Mouse (Mus musculus) spleen, adult 2 months (tissue): ENCODE data around the gene Rreb1.

Experiments used
- CTCF ChIP-seq: fragments of 200-500 bp; IDR thresholded peaks from 2 replicates; pipeline ENCODE4 v1.5.1; 2011; ENCODE audit warnings: mild to moderate bottlenecking, inconsistent platforms; ENCODE audit not compliant: insufficient read depth, insufficient read length, insufficient replicate concordance; ENCODE audit errors: extremely low read depth
- POLR2A ChIP-seq: fragments of 200-500 bp; IDR thresholded peaks from 2 replicates; pipeline ENCODE4 v1.6.1; 2011; ENCODE audit warnings: low read depth, low read length, inconsistent platforms

- TF ChIP-seq CTCF (peak; percentile 5; the same call in 1 of the 2 replicates), POLR2A (no peak)
Measured at GRCm38 (mm10) chr13:37944306-37944705, 166.1 kb downstream of the Rreb1 start.
